Comparison of ENCODE assay signal across 21 mouse cellular contexts in genomic region chr11:104110366-104110765, GRCm38 (mm10). TPM values are rescaled to one million over a fixed set of nuclear protein-coding genes. Genes with fewer than 3 reads are reported as not detected.
A peak's percentile ranks its signal among the peaks of the same experiment; 100 is the strongest.
DNase-seq lines count a peak whose midpoint lies in the region; ATAC-seq and TF ChIP-seq lines count a peak whose summit lies in the region.
"Had no signal": no experiment of that assay in that cellular context is flagged by ENCODE, and none has a peak within 500 bp of the region (broad histone marks: within the 10 kb centered on the region; RNA-seq: fewer than 3 reads in every experiment).

No protein-coding gene starts in this region.

- H3K27ac ChIP-seq in lung, embryonic 14.5 days (ENCODE audit: low read depth) = no peak overlapping the region
- H3K27ac ChIP-seq in cerebellum, adult 2 months (ENCODE audit: insufficient read depth, low read length) = no peak overlapping the region
- H3K27ac ChIP-seq in heart, embryonic 12.5 days (ENCODE audit: poor library complexity, severe bottlenecking) = no peak overlapping the region
- H3K27ac ChIP-seq: forebrain, embryonic 12.5 days; gastrocnemius, adult 2 months; hindbrain, embryonic 15.5 days; left cerebral cortex, adult 2 months; midbrain, embryonic 12.5 days; neural tube, embryonic 12.5 days; stomach, postnatal 0 days had no signal

- no peak overlapping the region for H3K4me2 ChIP-seq in lung, embryonic 14.5 days
- H3K4me2 ChIP-seq in heart, embryonic 12.5 days = no peak overlapping the region
- H3K4me2 ChIP-seq: forebrain, embryonic 12.5 days; heart, embryonic 11.5 days; hindbrain, embryonic 15.5 days; liver, embryonic 11.5 days; midbrain, embryonic 12.5 days; neural tube, embryonic 12.5 days had no signal

- H3K9me3 ChIP-seq in lung, embryonic 14.5 days (ENCODE audit: low read depth, low read length) = no peaks in the 10 kb centered on the region
- H3K9me3 ChIP-seq in heart, embryonic 12.5 days (replicated peaks) = no peaks in the 10 kb centered on the region
- H3K9me3 ChIP-seq: forebrain, embryonic 12.5 days; hindbrain, embryonic 15.5 days; midbrain, embryonic 12.5 days; neural tube, embryonic 12.5 days had no signal

- ATAC-seq in lung, embryonic 14.5 days (ENCODE audit: insufficient read depth) = no peak
- ATAC-seq in heart, embryonic 12.5 days (ENCODE audit: insufficient number of reproducible peaks, low FRiP score) = no peak
- ATAC-seq: intestine, embryonic 16.5 days; Patski had no signal

- no peaks in the 10 kb centered on the region for H3K36me3 ChIP-seq in lung, embryonic 14.5 days (ENCODE audit: insufficient read depth)
- H3K36me3 ChIP-seq in heart, embryonic 12.5 days = no peaks in the 10 kb centered on the region
- H3K36me3 ChIP-seq: forebrain, embryonic 12.5 days; hindbrain, embryonic 15.5 days; midbrain, embryonic 12.5 days; neural tube, embryonic 12.5 days had no signal

- DNase-seq in cerebellum, adult 11-12 months = peak; percentile 48
- no peak for DNase-seq in cerebellum, adult 9-11 months
- DNase-seq in lung, embryonic 14.5 days = peak; percentile 39
- no peak for DNase-seq in lung, postnatal 4 days
- DNase-seq in cerebellum, adult 2 months = peak; percentile 68 to 75
- no peak for DNase-seq in spleen, adult 12 weeks (ENCODE audit: low spot score)
- DNase-seq: gastrocnemius, adult 2 months; layer of hippocampus, adult 9-11 months; lung, adult 2 months; right cerebral cortex, postnatal 4 days had no signal

- H3K9ac ChIP-seq in lung, embryonic 14.5 days = no peak overlapping the region
- no peak overlapping the region for H3K9ac ChIP-seq in heart, embryonic 12.5 days
- H3K9ac ChIP-seq: forebrain, embryonic 12.5 days; hindbrain, embryonic 15.5 days; midbrain, embryonic 12.5 days; neural tube, embryonic 12.5 days had no signal

- WGBS in lung, embryonic 14.5 days = 50% methylated on average over 1 of the region's 1 CpGs
- whole genome bisulfite sequencing in cerebellum, adult 2 months = 19% methylated on average over 1 of the region's 1 CpGs
- 72% methylated on average over 1 of the region's 1 CpGs for WGBS in heart, embryonic 12.5 days

- TF ChIP-seq CTCF in lung, embryonic 14.5 days (IDR thresholded peaks at IDR 0.05; ENCODE audit: low read depth) = no peak
- TF ChIP-seq CTCF in cerebellum, adult 2 months (IDR thresholded peaks at IDR 0.05; ENCODE audit: borderline replicate concordance, insufficient read depth, low read depth, low read length) = no peak

- H3K4me3 ChIP-seq in lung, embryonic 14.5 days (ENCODE audit: low read depth, low read length) = no peak overlapping the region
- H3K4me3 ChIP-seq in cerebellum, adult 2 months (replicated peaks; ENCODE audit: insufficient read depth, low read depth, low read length) = no peak overlapping the region
- H3K4me3 ChIP-seq in heart, embryonic 12.5 days = no peak overlapping the region
- H3K4me3 ChIP-seq: forebrain, embryonic 12.5 days; gastrocnemius, adult 2 months; hindbrain, embryonic 15.5 days; left cerebral cortex, adult 2 months; midbrain, embryonic 12.5 days; neural tube, embryonic 12.5 days had no signal

- no peak for TF ChIP-seq POLR2A in cerebellum, adult 2 months (IDR thresholded peaks at IDR 0.05; ENCODE audit: borderline replicate concordance, insufficient read depth, low read length)

- no peaks in the 10 kb centered on the region for H3K4me1 ChIP-seq in lung, embryonic 14.5 days (ENCODE audit: insufficient read depth)
- peaks cover 7% of the 10 kb centered on the region for H3K4me1 ChIP-seq in cerebellum, adult 2 months (ENCODE audit: control insufficient read depth, insufficient read depth, low read length)
- no peaks in the 10 kb centered on the region; the same call in 1 of the 2 replicates for H3K4me1 ChIP-seq in heart, embryonic 12.5 days (replicated peaks)

- no peaks in the 10 kb centered on the region for H3K27me3 ChIP-seq in lung, embryonic 14.5 days (ENCODE audit: insufficient read depth, low read length)
- H3K27me3 ChIP-seq in cerebellum, adult 2 months (ENCODE audit: control insufficient read depth, insufficient read depth, low read length) = no peaks in the 10 kb centered on the region
- H3K27me3 ChIP-seq in heart, embryonic 12.5 days (replicated peaks) = 0 out of 2 replicates have a peak, but pooled peaks cover 11% of the 10 kb centered on the region
- H3K27me3 ChIP-seq: forebrain, embryonic 12.5 days; hindbrain, embryonic 15.5 days; neural tube, embryonic 12.5 days had no signal

RNA-seq across cellular contexts. Expression of gene Crhr1, which starts 22.3 kb away (rescaled TPM):
- not detected in 2 replicates for polyA plus RNA-seq in lung, embryonic 14.5 days (2014; fragmentation: Nextera tagmentation; extraction: Ambion mirVana)
- polyA plus RNA-seq in cerebellum, adult 2 months (2012; rRNA removed) = 63.0 and 63.4 TPM in 2 replicates
- not detected in 2 replicates for polyA plus RNA-seq in heart, embryonic 12.5 days (2016; fragmentation: Nextera tagmentation; extraction: Ambion mirVana)
- polyA plus RNA-seq: heart, embryonic 11.5 days; liver, embryonic 11.5 days; lung, adult 2 months; Patski had no signal

Comparison
In these comparisons a context has a peak if more than half of its experiments do, and no peak if none do; other contexts are left out.
1. DNase-seq: peak in cerebellum, adult 11-12 months (single experiment), lung, embryonic 14.5 days (single experiment) and cerebellum, adult 2 months (2 of 2); none in cerebellum, adult 9-11 months (single experiment), lung, postnatal 4 days (0 of 2) and spleen, adult 12 weeks (single experiment).
2. RNA of gene Crhr1, which starts 22.3 kb away (polyA plus RNA-seq): 63.0 to 63.4 TPM in cerebellum, adult 2 months; not detected in lung, embryonic 14.5 days and not detected in heart, embryonic 12.5 days; every median in the first group is over 10 times any median in the second.